Mouse (Mus musculus): ENCODE results near the gene Mlh1.

- TF ChIP-seq FLI1 (IDR thresholded peaks at IDR 0.05; ENCODE audit: low read length) (no peak), GATA1 (IDR thresholded peaks at IDR 0.05; ENCODE audit: borderline replicate concordance, low read length) (no peak)
Observed at GRCm38 (mm10) chr9:111186861-111187260, 84.7 kb downstream of the Mlh1 start.

Measured in megakaryocyte, embryonic 14.5 days (primary cell).